Mouse (Mus musculus): ENCODE results near the gene Akap11.

Gene Akap11

DNA sequence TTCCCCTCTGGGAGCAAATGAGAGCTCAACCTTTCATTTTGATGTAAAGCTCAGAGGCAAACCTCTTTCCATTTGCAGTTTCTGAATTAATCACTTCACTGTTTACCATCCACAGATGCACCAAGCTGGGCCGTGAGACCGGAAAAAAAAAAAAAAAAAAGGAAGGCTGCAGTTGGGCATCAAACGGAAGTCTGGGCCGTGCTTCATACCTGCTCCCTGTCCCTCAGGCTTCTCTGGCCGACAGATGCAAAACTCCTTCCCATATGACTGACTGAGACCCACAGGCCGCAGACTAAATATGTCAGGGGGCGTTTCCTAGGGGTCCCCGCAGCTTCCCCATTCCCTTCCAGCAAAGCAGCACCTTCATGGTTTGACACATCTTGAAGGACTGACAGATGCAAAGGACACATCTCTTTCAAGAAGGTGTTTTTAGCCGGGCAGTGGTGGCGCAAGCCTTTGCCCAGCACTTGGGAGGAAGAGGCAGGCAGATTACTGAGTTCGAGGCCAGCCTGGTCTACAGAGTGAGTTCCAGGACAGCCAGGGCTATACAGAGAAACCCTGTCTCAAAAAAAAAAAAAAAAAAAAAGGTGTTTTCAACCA is 87.7 kb downstream of the Akap11 start:
- DNase-seq (ENCODE audit: low read depth, low spot score), result peak; percentile 42

GRCm38 (mm10) chr14:78448017-78448416 is 88.6 kb downstream of the Akap11 start:
- DNase-seq (ENCODE audit: low read depth, low spot score), result no peak

DNA sequence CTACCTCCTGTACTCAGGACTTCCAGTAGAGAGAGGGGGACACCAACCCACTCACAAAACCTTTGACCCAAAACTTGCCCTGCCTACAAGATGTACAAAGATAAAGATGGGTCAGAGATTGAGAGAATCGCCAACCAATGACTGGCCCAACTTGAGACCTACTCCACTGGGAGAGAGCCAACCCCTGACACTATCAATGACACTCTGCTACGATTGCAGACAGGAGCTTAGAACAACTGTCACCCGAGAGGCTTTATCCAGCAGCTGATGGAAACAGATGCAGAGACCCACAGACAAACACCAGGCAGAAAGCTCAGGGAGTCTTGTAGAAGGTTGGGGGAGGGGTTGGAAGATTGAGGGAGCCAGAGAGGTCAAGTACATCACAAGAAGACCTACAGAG is 89.1 kb downstream of the Akap11 start:
- DNase-seq (ENCODE audit: low read depth, low spot score), result no peak
